Mouse (Mus musculus) midbrain, embryonic 16.5 days (tissue): ENCODE results near the gene Ddah1. TPM values are rescaled to one million over a fixed set of nuclear protein-coding genes. Genes with fewer than 3 reads are reported as not detected.

ENCODE experiments used
- ATAC-seq: fragments of 200-750 bp; cut with Nextera tagmentation; 2 replicates; pipeline ENCODE4 v1.8.0; 2017; ENCODE audit warnings: moderate TSS enrichment
- H3K27ac ChIP-seq: fragments of 300-500 bp; sonication (generic); 2 replicates; pipeline ENCODE4 v1.5.1; 2014; ENCODE audit warnings: mild to moderate bottlenecking, low read length, mixed read lengths
- H3K27me3 ChIP-seq: fragments of 300-500 bp; sonication (generic); 2 replicates; pipeline ENCODE4 v1.6.1; 2014; ENCODE audit warnings: low read depth, low read length, mixed read lengths; ENCODE audit not compliant: control insufficient read depth, insufficient read depth
- H3K36me3 ChIP-seq: fragments of 300-500 bp; sonication (generic); 2 replicates; pipeline ENCODE4 v1.6.1; 2014; ENCODE audit warnings: mild to moderate bottlenecking, low read length, moderate library complexity, mixed read lengths; ENCODE audit not compliant: control insufficient read depth, insufficient read depth
- H3K4me1 ChIP-seq: fragments of 300-500 bp; sonication (generic); 2 replicates; pipeline ENCODE4 v1.6.1; 2014; ENCODE audit warnings: mild to moderate bottlenecking, low read length, mixed read lengths; ENCODE audit not compliant: control insufficient read depth, insufficient read depth
- H3K4me2 ChIP-seq: fragments of 300-500 bp; sonication (generic); 2 replicates; pipeline ENCODE4 v1.6.1; 2014; ENCODE audit warnings: mild to moderate bottlenecking, low read length, mixed read lengths
- H3K4me3 ChIP-seq: fragments of 300-500 bp; sonication (generic); 2 replicates; pipeline ENCODE4 v1.5.1; 2014; ENCODE audit warnings: low read depth, mild to moderate bottlenecking, low read length, moderate library complexity, mixed read lengths
- H3K9ac ChIP-seq: fragments of 300-500 bp; sonication (generic); 2 replicates; pipeline ENCODE4 v1.6.1; 2014; ENCODE audit warnings: low read depth, low read length, mixed read lengths
- H3K9me3 ChIP-seq: fragments of 300-500 bp; sonication (generic); replicated peaks from 2 replicates; pipeline ENCODE4 v1.6.1; 2014; ENCODE audit warnings: mild to moderate bottlenecking, low read length, mixed read lengths; ENCODE audit not compliant: control insufficient read depth, poor library complexity, severe bottlenecking
- WGBS: fragments of 180-500 bp; shearing (Covaris S2); extraction: QIAGEN DNeasy Blood & Tissue Kit; methylation state at CpG from one replicate; pipeline ENCODE4 v1.1.7; 2014; 5-methylcytosine and 5-hydroxymethylcytosine counted together
- polyA plus RNA-seq: library from polyadenylated mRNA; unstranded; fragments of >200 nt; fragmentation: Nextera tagmentation; extraction: Ambion mirVana; gene quantifications from 2 replicates; pipeline ENCODE4 v1.2.1, GENCODE M21; 2015

Ddah1 gene
- polyA plus RNA-seq, 1 experiment from 2014 or later, result 166 TPM

- Histone ChIP-seq H3K4me1 (0 out of 2 replicates have a peak, but pooled peaks cover 3% of the 10 kb centered on the region), H3K4me2 (no peak overlapping the region), H3K36me3 (no peaks in the 10 kb centered on the region), H3K9ac (no peak overlapping the region), H3K4me3 (no peak overlapping the region), H3K27me3 (no peaks in the 10 kb centered on the region), H3K9me3 (no peaks in the 10 kb centered on the region), H3K27ac (no peak overlapping the region)
- ATAC-seq, result no peak
- 67% methylated on average over 8 of the region's 8 CpGs for WGBS
Observed at GRCm38 (mm10) chr3:145833948-145834538, 75.6 kb downstream of the Ddah1 start.

- no peak for ATAC-seq
- H3K27me3 ChIP-seq, result no peaks in the 10 kb centered on the region
Observed at GRCm38 (mm10) chr3:145838281-145838680, 79.8 kb downstream of the Ddah1 start.

GRCm38 (mm10) chr3:145841961-145842710 lies 83.7 kb downstream of the Ddah1 start:
- Histone ChIP-seq H3K9ac (no peak overlapping the region), H3K9me3 (no peaks in the 10 kb centered on the region), H3K27ac (no peak overlapping the region), H3K36me3 (0 out of 2 replicates have a peak, but pooled peaks cover 2% of the 10 kb centered on the region), H3K4me3 (no peak overlapping the region), H3K4me2 (no peak overlapping the region), H3K4me1 (no peaks in the 10 kb centered on the region), H3K27me3 (no peaks in the 10 kb centered on the region)
- ATAC-seq, result no peak
- 90% methylated on average over 12 of the region's 12 CpGs for WGBS

More at GRCm38 (mm10) chr3:145838281-145838680, 79.8 kb downstream of the Ddah1 start:
- H3K36me3 ChIP-seq, result no peaks in the 10 kb centered on the region
- no peak overlapping the region for H3K27ac ChIP-seq
- H3K4me1 ChIP-seq, result 0 out of 2 replicates have a peak, but pooled peaks cover 2% of the 10 kb centered on the region
- no peaks in the 10 kb centered on the region for H3K9me3 ChIP-seq
- no peak overlapping the region for H3K9ac ChIP-seq
- no peak overlapping the region for H3K4me3 ChIP-seq
- H3K4me2 ChIP-seq, result no peak overlapping the region

GRCm38 (mm10) chr3:145843836-145844235 lies 85.4 kb downstream of the Ddah1 start:
- 86% methylated on average over 3 of the region's 3 CpGs for WGBS
- Histone ChIP-seq H3K4me2 (no peak overlapping the region), H3K27me3 (no peaks in the 10 kb centered on the region), H3K4me1 (no peaks in the 10 kb centered on the region), H3K9me3 (no peaks in the 10 kb centered on the region), H3K4me3 (no peak overlapping the region), H3K9ac (no peak overlapping the region), H3K36me3 (0 out of 2 replicates have a peak, but pooled peaks cover 2% of the 10 kb centered on the region), H3K27ac (no peak overlapping the region)
- no peak for ATAC-seq

GRCm38 (mm10) chr3:145844891-145845290 lies 86.4 kb downstream of the Ddah1 start:
- Histone ChIP-seq H3K27me3 (no peaks in the 10 kb centered on the region), H3K36me3 (0 out of 2 replicates have a peak, but pooled peaks cover 2% of the 10 kb centered on the region), H3K9ac (no peak overlapping the region), H3K4me3 (no peak overlapping the region), H3K4me1 (no peaks in the 10 kb centered on the region), H3K4me2 (no peak overlapping the region), H3K9me3 (no peaks in the 10 kb centered on the region), H3K27ac (no peak overlapping the region)
- no peak for ATAC-seq
- WGBS, result 92% methylated on average over 3 of the region's 3 CpGs

GRCm38 (mm10) chr3:145846255-145846654 lies 87.8 kb downstream of the Ddah1 start:
- H3K27me3 ChIP-seq, result no peaks in the 10 kb centered on the region
- no peak for ATAC-seq
- H3K9ac ChIP-seq, result no peak overlapping the region
- 0 out of 2 replicates have a peak, but pooled peaks cover 2% of the 10 kb centered on the region for H3K36me3 ChIP-seq
- no peaks in the 10 kb centered on the region for H3K9me3 ChIP-seq
- 76% methylated on average over 2 of the region's 2 CpGs for WGBS
- H3K4me2 ChIP-seq, result no peak overlapping the region
- H3K4me1 ChIP-seq, result no peaks in the 10 kb centered on the region
- no peak overlapping the region for H3K27ac ChIP-seq
- H3K4me3 ChIP-seq, result no peak overlapping the region

GRCm38 (mm10) chr3:145852041-145852440 lies 93.6 kb downstream of the Ddah1 start:
- Histone ChIP-seq H3K9me3 (no peaks in the 10 kb centered on the region), H3K4me3 (no peak overlapping the region), H3K9ac (no peak overlapping the region), H3K36me3 (0 out of 2 replicates have a peak, but pooled peaks cover 6% of the 10 kb centered on the region), H3K27me3 (no peaks in the 10 kb centered on the region), H3K4me2 (no peak overlapping the region), H3K27ac (no peak overlapping the region), H3K4me1 (no peaks in the 10 kb centered on the region)
- WGBS, result 66% methylated on average over 5 of the region's 5 CpGs
- ATAC-seq, result no peak

- H3K9me3 ChIP-seq, result peaks cover 6% of the 10 kb centered on the region
- H3K27me3 ChIP-seq, result no peaks in the 10 kb centered on the region
- no peak overlapping the region for H3K4me2 ChIP-seq
- 99% methylated on average over 4 of the region's 4 CpGs for WGBS
- H3K27ac ChIP-seq, result no peak overlapping the region
- no peak overlapping the region for H3K9ac ChIP-seq
- 0 out of 2 replicates have a peak, but pooled peaks cover 4% of the 10 kb centered on the region for H3K36me3 ChIP-seq
- H3K4me1 ChIP-seq, result no peaks in the 10 kb centered on the region
- no peak overlapping the region for H3K4me3 ChIP-seq
- ATAC-seq, result no peak
Observed at GRCm38 (mm10) chr3:145852800-145853199, 94.3 kb downstream of the Ddah1 start.

GRCm38 (mm10) chr3:145853713-145854112 lies 95.2 kb downstream of the Ddah1 start:
- H3K9ac ChIP-seq, result no peak overlapping the region
- no peaks in the 10 kb centered on the region for H3K27me3 ChIP-seq
- H3K4me1 ChIP-seq, result no peaks in the 10 kb centered on the region
- H3K36me3 ChIP-seq, result 0 out of 2 replicates have a peak, but pooled peaks cover 4% of the 10 kb centered on the region
- ATAC-seq, result no peak
- H3K27ac ChIP-seq, result no peak overlapping the region
- H3K4me3 ChIP-seq, result no peak overlapping the region
- WGBS, result 83% methylated on average over 4 of the region's 4 CpGs
- H3K4me2 ChIP-seq, result no peak overlapping the region
- peaks cover 6% of the 10 kb centered on the region for H3K9me3 ChIP-seq
